Mouse (Mus musculus): ENCODE measurements around the gene Mocs2. TPM values are rescaled to one million over a fixed set of nuclear protein-coding genes. Genes with fewer than 3 reads are reported as not detected.
A peak's percentile ranks its signal among the peaks of the same experiment; 100 is the strongest.

The Mocs2 gene
- polyA plus RNA-seq, 1 experiment from 2014 or later: 67.3 TPM

GRCm38 (mm10) chr13:114856269-114856627 is 38.2 kb downstream of the Mocs2 start:
- Histone ChIP-seq H3K4me3 (peak overlapping the region; percentile 21; the same call in 1 of the 2 replicates), H3K27ac (replicated peaks) (no peak overlapping the region)
- WGBS: 51% methylated on average over 7 of the region's 7 CpGs

GRCm38 (mm10) chr13:114857525-114857924 is 39.5 kb downstream of the Mocs2 start:
- Histone ChIP-seq H3K4me1 (peaks cover 9% of the 10 kb centered on the region), H3K4me3 (no peak overlapping the region), H3K27me3 (replicated peaks; ENCODE audit: low read depth, poor library complexity, severe bottlenecking) (no peaks in the 10 kb centered on the region), H3K9me3 (no peaks in the 10 kb centered on the region), H3K27ac (replicated peaks) (no peak overlapping the region), H3K36me3 (replicated peaks) (no peaks in the 10 kb centered on the region)
- WGBS: 88% methylated on average over 4 of the region's 4 CpGs
- DNase-seq (ENCODE audit: low spot score): no peak

More at GRCm38 (mm10) chr13:114856269-114856627, 38.2 kb downstream of the Mocs2 start:
- Histone ChIP-seq H3K27me3 (replicated peaks; ENCODE audit: low read depth, poor library complexity, severe bottlenecking) (no peaks in the 10 kb centered on the region), H3K9me3 (no peaks in the 10 kb centered on the region), H3K4me1 (peaks cover 9% of the 10 kb centered on the region), H3K36me3 (replicated peaks) (no peaks in the 10 kb centered on the region)
- no peak for DNase-seq (ENCODE audit: low spot score)

GRCm38 (mm10) chr13:114874738-114875137 is 56.7 kb downstream of the Mocs2 start:
- 96% methylated on average over 6 of the region's 6 CpGs for WGBS

GRCm38 (mm10) chr13:114876005-114876520 is 58.0 kb downstream of the Mocs2 start:
- Histone ChIP-seq H3K9me3 (no peaks in the 10 kb centered on the region), H3K36me3 (replicated peaks) (no peaks in the 10 kb centered on the region), H3K27me3 (replicated peaks; ENCODE audit: low read depth, poor library complexity, severe bottlenecking) (no peaks in the 10 kb centered on the region), H3K27ac (replicated peaks) (no peak overlapping the region), H3K4me1 (no peaks in the 10 kb centered on the region), H3K4me3 (no peak overlapping the region)
- DNase-seq (ENCODE audit: low spot score): no peak
- 90% methylated on average over 2 of the region's 2 CpGs for WGBS

More at GRCm38 (mm10) chr13:114874738-114875137, 56.7 kb downstream of the Mocs2 start:
- Histone ChIP-seq H3K27ac (replicated peaks) (no peak overlapping the region), H3K36me3 (replicated peaks) (no peaks in the 10 kb centered on the region), H3K9me3 (no peaks in the 10 kb centered on the region), H3K4me3 (no peak overlapping the region), H3K4me1 (no peaks in the 10 kb centered on the region), H3K27me3 (replicated peaks; ENCODE audit: low read depth, poor library complexity, severe bottlenecking) (no peaks in the 10 kb centered on the region)
- DNase-seq (ENCODE audit: low spot score): no peak

GRCm38 (mm10) chr13:114878667-114879066 is 60.6 kb downstream of the Mocs2 start:
- 87% methylated on average over 11 of the region's 11 CpGs for WGBS

More at GRCm38 (mm10) chr13:114878667-114879066, 60.6 kb downstream of the Mocs2 start:
- Histone ChIP-seq H3K4me3 (no peak overlapping the region), H3K4me1 (no peaks in the 10 kb centered on the region), H3K27ac (replicated peaks) (no peak overlapping the region), H3K36me3 (replicated peaks) (no peaks in the 10 kb centered on the region), H3K9me3 (no peaks in the 10 kb centered on the region), H3K27me3 (replicated peaks; ENCODE audit: low read depth, poor library complexity, severe bottlenecking) (no peaks in the 10 kb centered on the region)
- DNase-seq (ENCODE audit: low spot score): no peak

Other genes with a start within 250 kb of the Mocs2 start
- gene Itga2, start 113.9 kb downstream of the Mocs2 start, polyA plus RNA-seq (2016; fragmentation: Nextera tagmentation; extraction: Ambion mirVana): 0.88 and 1.2 TPM in 2 replicates

Data from embryonic facial prominence, embryonic 10.5 days (tissue).